Mouse (Mus musculus) layer of hippocampus, adult 9-10 months (tissue): ENCODE measurements at regions not wholly inside any gene's neighbourhood (a gene's known extent, or its start where the extent isn't known, plus 50 kb on each side); places are given as distances from the start of the nearest gene placed in this dataset.
"Not testable (repeated sequence)": the region's sequence is repeated elsewhere in the genome, so short reads cannot be mapped to it uniquely, and the experiment has no call there.

Source experiments
- DNase-seq: peaks from one replicate; pipeline ENCODE4 v3.0.0; 2022; ENCODE audit warnings: low spot score

DNA sequence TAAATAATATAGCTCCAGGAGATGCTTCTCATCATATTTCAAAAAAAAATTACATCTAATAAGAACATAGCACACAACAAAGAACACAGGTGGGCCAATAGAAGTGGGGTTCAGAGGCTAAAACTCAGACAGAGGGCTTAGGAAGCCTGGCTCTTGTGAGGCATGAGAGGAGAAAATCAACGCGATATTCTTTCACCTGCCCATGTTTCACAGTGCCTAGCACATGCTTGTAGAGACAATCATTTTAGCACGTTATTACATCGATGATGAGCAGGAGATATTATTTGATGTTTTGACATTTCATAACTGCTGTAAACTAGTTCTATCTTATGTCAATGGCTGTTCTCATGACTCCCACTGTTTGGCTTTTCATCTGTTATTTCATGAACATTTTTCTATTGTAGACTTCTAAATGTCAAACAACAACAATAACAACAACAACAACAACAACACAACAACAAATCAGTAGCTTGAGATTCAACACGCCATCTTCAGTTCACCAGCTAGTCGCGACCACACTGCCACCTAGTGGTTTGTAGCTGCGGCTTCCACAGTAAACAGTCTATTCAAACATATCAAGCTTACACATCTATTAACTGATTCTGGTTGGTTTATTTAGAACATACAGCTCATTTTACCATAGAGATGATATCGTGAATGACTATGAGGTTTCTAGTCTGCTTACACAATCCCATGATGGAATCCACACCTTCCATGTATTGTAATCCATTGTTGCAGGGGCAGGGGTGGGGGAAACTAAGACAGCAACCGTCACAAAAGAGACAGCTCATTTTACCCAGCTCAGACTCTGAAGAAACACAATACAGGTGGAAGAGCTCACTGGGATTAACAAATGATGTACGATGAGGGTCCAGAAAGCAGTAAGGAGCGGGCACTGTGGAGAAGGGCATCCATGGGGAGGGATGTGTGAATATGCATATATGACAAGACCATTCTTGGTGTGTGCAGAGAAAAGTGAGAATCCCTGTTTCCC, 60.5 kb upstream of the Tmem200a start:
- DNase-seq: peak; percentile 36

DNA sequence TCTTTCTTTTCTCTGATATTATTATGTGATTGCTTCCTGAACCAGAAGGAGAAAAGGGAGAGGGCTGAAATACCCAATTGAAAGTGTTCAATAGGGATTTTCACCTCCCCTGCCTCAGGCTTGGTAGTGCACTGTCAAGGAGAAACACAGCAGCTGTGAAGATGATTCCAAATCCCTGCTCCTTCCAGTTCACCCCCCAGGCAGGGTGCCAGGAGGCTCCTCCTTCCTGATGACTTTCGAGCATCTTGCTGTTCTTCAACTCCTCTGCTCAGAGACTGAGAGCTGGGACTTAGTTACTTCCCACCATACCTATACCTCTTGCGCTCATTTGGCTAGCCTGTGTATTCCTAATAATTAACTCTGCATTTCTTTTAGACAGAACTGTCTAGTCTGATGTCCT, 73.7 kb upstream of the Tmem200a start:
- DNase-seq: no peak

DNA sequence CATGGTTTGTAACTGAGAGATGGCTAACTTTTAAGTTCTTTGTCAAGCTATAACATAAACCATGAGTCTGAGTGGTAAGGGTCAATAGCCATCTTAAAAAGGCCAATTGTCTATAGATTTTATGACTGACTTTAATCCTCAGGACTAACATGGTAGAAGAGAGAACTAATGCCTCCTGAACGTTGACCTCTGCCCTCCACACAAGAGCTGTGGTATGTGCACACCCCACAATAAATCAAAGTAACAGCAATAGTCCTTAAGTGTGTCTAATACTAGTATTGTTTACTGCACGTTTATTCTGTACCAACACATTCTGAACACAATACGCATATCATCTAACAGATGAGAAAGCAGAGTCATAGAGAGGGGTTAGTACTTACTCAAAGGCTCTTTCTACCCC, 70.7 kb upstream of the Samd3 start:
- DNase-seq: no peak

DNA sequence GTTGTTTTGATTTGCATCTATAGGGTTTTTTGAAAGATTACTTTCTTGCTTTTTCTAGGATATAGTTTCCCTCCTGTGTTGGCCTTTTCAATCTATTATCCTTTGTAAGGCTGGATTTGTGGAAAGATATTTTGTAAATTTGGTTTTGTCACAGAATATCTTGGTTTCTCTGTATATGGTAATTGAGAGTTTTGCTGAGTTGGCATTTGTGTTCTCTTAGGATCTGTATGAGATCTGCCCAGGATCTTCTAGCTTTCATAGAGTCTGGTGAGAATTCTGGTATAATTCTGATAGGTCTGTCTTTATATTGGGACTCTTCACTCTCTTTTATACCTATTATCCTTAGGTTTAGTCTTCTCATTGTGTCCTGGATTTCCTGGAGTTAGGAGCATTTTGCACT, 68.4 kb upstream of the Samd3 start:
- DNase-seq: not testable (repeated sequence)

DNA sequence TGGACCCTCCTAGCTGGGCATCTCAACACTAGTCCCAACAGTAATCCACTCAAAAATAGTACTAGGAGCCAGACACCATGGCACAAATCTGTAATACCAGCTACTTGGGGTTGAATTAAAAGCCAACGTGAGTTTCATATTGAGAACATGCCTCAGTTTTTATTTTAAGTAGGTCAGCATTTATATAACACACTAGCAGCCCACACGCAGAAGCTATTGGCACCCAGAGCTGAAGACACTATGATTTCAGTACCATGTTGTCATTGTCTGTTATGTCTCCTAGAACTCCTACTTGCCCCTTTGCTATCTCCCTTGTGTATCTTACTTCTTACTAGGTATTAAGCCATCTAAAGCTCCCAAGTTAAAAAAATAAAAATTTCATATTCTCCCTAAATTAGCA, 65.0 kb upstream of the Samd3 start:
- DNase-seq: no peak

DNA sequence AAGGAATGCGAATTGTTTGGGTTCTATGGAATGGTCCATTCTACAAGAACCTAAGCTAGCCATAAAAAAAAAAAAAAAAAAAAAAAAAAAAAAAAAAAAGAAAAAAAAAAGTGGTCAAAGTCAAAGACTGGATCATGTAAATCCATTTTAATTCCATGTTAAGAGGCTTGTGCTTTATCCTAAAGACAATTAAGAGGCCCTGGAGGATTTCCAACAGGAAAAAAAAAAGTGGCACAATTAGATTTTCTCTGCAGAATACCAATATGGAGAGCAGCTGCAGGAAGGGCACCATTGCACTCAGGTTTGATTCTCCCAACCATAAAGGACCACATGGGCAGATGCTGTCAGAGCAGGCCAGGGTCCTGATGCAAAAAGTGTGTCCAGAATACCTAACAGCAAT, 51.9 kb upstream of the Samd3 start:
- no peak for DNase-seq

DNA sequence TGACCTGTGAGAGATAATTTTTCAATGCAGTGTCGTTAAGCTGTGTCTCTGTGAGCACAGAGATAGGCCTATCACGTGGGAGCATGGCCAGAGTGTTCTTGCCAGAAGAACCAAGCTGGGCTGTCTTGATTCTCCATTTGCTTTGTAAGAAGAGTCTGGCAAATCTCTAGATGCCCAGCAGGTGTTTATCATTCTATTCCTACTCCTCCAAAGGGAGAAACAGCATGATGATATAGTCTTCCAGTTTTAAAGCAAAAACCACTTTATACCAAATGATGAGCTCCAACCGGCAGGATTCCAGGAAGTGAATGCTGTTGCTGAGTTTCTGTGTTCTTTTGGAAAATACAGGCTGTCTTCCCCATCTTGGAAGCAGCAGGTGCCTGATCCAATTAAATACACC, 51.2 kb upstream of the Samd3 start:
- DNase-seq: no peak
